Mouse (Mus musculus) cerebellum, adult 8-10 months (tissue): ENCODE measurements around the gene Arl3.

ENCODE experiments used
- DNase-seq: peaks from one replicate; pipeline ENCODE4 v3.0.0; 2022

Gene Arl3

GRCm38 (mm10) chr19:46572951-46573937 lies at the start of gene Arl3, which contains the start of gene Sfxn2:
TSS of gene Arl3 (minus strand) at chr19:46573198.
TSS of gene Sfxn2 (plus strand) at chr19:46573365.
- peak; percentile 91 for DNase-seq

- no peak for DNase-seq
These were observed 49.7 kb upstream of the Arl3 start for GRCm38 (mm10) chr19:46622659-46623193.

- no peak for DNase-seq
These were observed 48.5 kb upstream of the Arl3 start for GRCm38 (mm10) chr19:46621236-46622183.

- DNase-seq: no peak
These were observed 47.2 kb upstream of the Arl3 start for GRCm38 (mm10) chr19:46620016-46620808.

GRCm38 (mm10) chr19:46619518-46619917 lies 46.5 kb upstream of the Arl3 start:
- no peak for DNase-seq

- no peak for DNase-seq
These were observed 46.0 kb upstream of the Arl3 start for GRCm38 (mm10) chr19:46619001-46619400.

GRCm38 (mm10) chr19:46618322-46618721 lies 45.3 kb upstream of the Arl3 start:
- DNase-seq: no peak

- no peak for DNase-seq
These were observed 44.4 kb upstream of the Arl3 start for GRCm38 (mm10) chr19:46617361-46617760.

- DNase-seq: no peak
These were observed 43.4 kb upstream of the Arl3 start for GRCm38 (mm10) chr19:46616378-46616777.

GRCm38 (mm10) chr19:46608158-46608557 lies 35.2 kb upstream of the Arl3 start:
- no peak for DNase-seq

- DNase-seq: no peak
These were observed 34.4 kb upstream of the Arl3 start for GRCm38 (mm10) chr19:46607424-46607823.

- DNase-seq: no peak
These were observed 33.7 kb upstream of the Arl3 start for GRCm38 (mm10) chr19:46606718-46607117.

- DNase-seq: no peak
These were observed 29.4 kb upstream of the Arl3 start for GRCm38 (mm10) chr19:46602406-46602805.

- DNase-seq: no peak
These were observed 28.5 kb upstream of the Arl3 start for GRCm38 (mm10) chr19:46601491-46601890.

- no peak for DNase-seq
These were observed 27.4 kb upstream of the Arl3 start for GRCm38 (mm10) chr19:46600371-46600770.

- no peak for DNase-seq
These were observed 26.6 kb upstream of the Arl3 start for GRCm38 (mm10) chr19:46599375-46600256.

- DNase-seq: peak; percentile 93
These were observed 25.8 kb upstream of the Arl3 start, which contains the start of gene Wbp1l for GRCm38 (mm10) chr19:46598720-46599252. TSS of gene Wbp1l (plus strand) at chr19:46599084.

- no peak for DNase-seq
These were observed 25.2 kb upstream of the Arl3 start for GRCm38 (mm10) chr19:46598187-46598586.

GRCm38 (mm10) chr19:46592751-46593439 lies 19.9 kb upstream of the Arl3 start:
- DNase-seq: no peak

- no peak for DNase-seq
These were observed 18.6 kb upstream of the Arl3 start for GRCm38 (mm10) chr19:46591575-46591974.
